Mouse (Mus musculus) ES-E14 (cell line): ENCODE results near the gene Prokr1.
A peak's percentile ranks its signal among the peaks of the same experiment; 100 is the strongest.

ENCODE experiments used
- CHD2 ChIP-seq: IDR thresholded peaks from 2 replicates; pipeline ENCODE4 v1.6.1; 2014; ENCODE audit warnings: mild to moderate bottlenecking, low read depth, low read length, inconsistent platforms
- HCFC1 ChIP-seq: IDR thresholded peaks from 2 replicates; pipeline ENCODE4 v1.6.1; 2012; ENCODE audit warnings: low read length, inconsistent platforms, borderline replicate concordance; ENCODE audit not compliant: insufficient read depth
- MAFK ChIP-seq: IDR thresholded peaks from 2 replicates; pipeline ENCODE4 v1.6.1; 2014; ENCODE audit warnings: mild to moderate bottlenecking, low read depth, low read length, inconsistent platforms; ENCODE audit not compliant: insufficient read depth
- ZC3H11A ChIP-seq: IDR thresholded peaks from 2 replicates; pipeline ENCODE4 v1.6.1; 2012; ENCODE audit warnings: low read depth, mild to moderate bottlenecking, inconsistent platforms, low read length, borderline replicate concordance
- ZNF384 ChIP-seq: IDR thresholded peaks from 2 replicates; pipeline ENCODE4 v1.6.1; 2012; ENCODE audit warnings: low read depth, low read length, inconsistent platforms

GRCm38 (mm10) chr6:87623151-87623550 is 32.6 kb upstream of the Prokr1 start:
- TF ChIP-seq MAFK = peak; percentile 93
- no peak for TF ChIP-seq HCFC1
- TF ChIP-seq ZNF384 = no peak
- no peak for TF ChIP-seq ZC3H11A
- no peak for TF ChIP-seq CHD2
